Mouse (Mus musculus) hindbrain, embryonic 12.5 days (tissue): Measurements from ENCODE around the gene Ssbp1. TPM values are rescaled to one million over a fixed set of nuclear protein-coding genes. Genes with fewer than 3 reads are reported as not detected.
A peak's percentile ranks its signal among the peaks of the same experiment; 100 is the strongest.

ENCODE experiments used
- ATAC-seq: fragments of 200-750 bp; cut with Nextera tagmentation; 2 replicates; pipeline ENCODE4 v1.8.0; 2017; ENCODE audit warnings: moderate TSS enrichment; ENCODE audit not compliant: low FRiP score
- H3K27ac ChIP-seq: fragments of 300-500 bp; sonication (generic); 2 replicates; pipeline ENCODE4 v1.5.1; 2016; ENCODE audit warnings: mild to moderate bottlenecking
- H3K27me3 ChIP-seq: fragments of 300-500 bp; sonication (generic); 2 replicates; pipeline ENCODE4 v1.6.1; 2016; ENCODE audit warnings: mild to moderate bottlenecking
- H3K36me3 ChIP-seq: fragments of 300-500 bp; sonication (generic); 2 replicates; pipeline ENCODE4 v1.6.1; 2016; ENCODE audit warnings: mild to moderate bottlenecking
- H3K4me1 ChIP-seq: fragments of 300-500 bp; sonication (generic); 2 replicates; pipeline ENCODE4 v1.6.1; 2016
- H3K4me2 ChIP-seq: fragments of 300-500 bp; sonication (generic); replicated peaks from 2 replicates; pipeline ENCODE4 v1.6.1; 2016; ENCODE audit warnings: mild to moderate bottlenecking
- H3K4me3 ChIP-seq: fragments of 300-500 bp; sonication (generic); 2 replicates; pipeline ENCODE4 v1.5.1; 2016; ENCODE audit warnings: mild to moderate bottlenecking
- H3K9ac ChIP-seq: fragments of 300-500 bp; sonication (generic); 2 replicates; pipeline ENCODE4 v1.6.1; 2016; ENCODE audit warnings: mild to moderate bottlenecking, moderate library complexity
- H3K9me3 ChIP-seq: fragments of 300-500 bp; sonication (generic); replicated peaks from 2 replicates; pipeline ENCODE4 v1.6.1; 2016; ENCODE audit warnings: mild to moderate bottlenecking
- WGBS: fragments of 180-500 bp; shearing (Covaris S2); methylation state at CpG from one replicate; pipeline ENCODE4 v1.1.7; 2016; 5-methylcytosine and 5-hydroxymethylcytosine counted together
- polyA plus RNA-seq: library from polyadenylated mRNA; unstranded; fragments of >200 nt; fragmentation: Nextera tagmentation; extraction: Ambion mirVana; gene quantifications from 2 replicates; pipeline ENCODE4 v1.2.1, GENCODE M21; 2016

Ssbp1 gene
- polyA plus RNA-seq: 150 and 156 TPM in 2 replicates

GRCm38 (mm10) chr6:40470916-40471719 is at the start of gene Ssbp1:
Ssbp1 (plus strand) TSS chr6:40471352.
- under 1% methylated on average over 54 of the region's 54 CpGs for WGBS
- Histone ChIP-seq H3K27ac (peak within 1 kb of the TSS; percentile 94), H3K4me3 (peak within 1 kb of the TSS; percentile 80), H3K4me2 (peak within 1 kb of the TSS; percentile 69), H3K9ac (peak within 1 kb of the TSS; percentile 89), H3K9me3 (no peaks in the 10 kb centered on the region), H3K4me1 (peaks cover 9% of the 10 kb centered on the region), H3K36me3 (peaks cover 27% of the 10 kb centered on the region), H3K27me3 (no peaks in the 10 kb centered on the region)
- peak; percentile 96 for ATAC-seq

- H3K4me1 ChIP-seq: no peaks in the 10 kb centered on the region
- no peak for ATAC-seq
- peaks cover 3% of the 10 kb centered on the region; the same call in 1 of the 2 replicates for H3K36me3 ChIP-seq
- H3K27me3 ChIP-seq: no peaks in the 10 kb centered on the region
- H3K27ac ChIP-seq: no peak overlapping the region
- no peak overlapping the region for H3K9ac ChIP-seq
- no peaks in the 10 kb centered on the region for H3K9me3 ChIP-seq
- H3K4me2 ChIP-seq: no peak overlapping the region
- 92% methylated on average over 1 of the region's 1 CpGs for WGBS
- H3K4me3 ChIP-seq: no peak overlapping the region
Measured at GRCm38 (mm10) chr6:40423013-40423412, 48.1 kb upstream of the Ssbp1 start.

- no peak overlapping the region for H3K4me2 ChIP-seq
- no peak for ATAC-seq
- H3K27me3 ChIP-seq: no peaks in the 10 kb centered on the region
- H3K27ac ChIP-seq: no peak overlapping the region
- no peak overlapping the region for H3K9ac ChIP-seq
- H3K36me3 ChIP-seq: peaks cover 3% of the 10 kb centered on the region; the same call in 1 of the 2 replicates
- 80% methylated on average over 1 of the region's 1 CpGs for WGBS
- no peaks in the 10 kb centered on the region for H3K4me1 ChIP-seq
- no peak overlapping the region for H3K4me3 ChIP-seq
- H3K9me3 ChIP-seq: no peaks in the 10 kb centered on the region
Measured at GRCm38 (mm10) chr6:40423774-40424173, 47.4 kb upstream of the Ssbp1 start.

- no peak for ATAC-seq
- H3K36me3 ChIP-seq: no peaks in the 10 kb centered on the region
- H3K4me1 ChIP-seq: peaks cover 6% of the 10 kb centered on the region; the same call in 1 of the 2 replicates
- 88% methylated on average over 7 of the region's 7 CpGs for WGBS
- H3K27me3 ChIP-seq: no peaks in the 10 kb centered on the region
- H3K4me2 ChIP-seq: no peak overlapping the region
- no peak overlapping the region for H3K4me3 ChIP-seq
- H3K9ac ChIP-seq: no peak overlapping the region
- no peaks in the 10 kb centered on the region for H3K9me3 ChIP-seq
- no peak overlapping the region for H3K27ac ChIP-seq
Measured at GRCm38 (mm10) chr6:40427441-40427840, 43.7 kb upstream of the Ssbp1 start.

- Histone ChIP-seq H3K27me3 (no peaks in the 10 kb centered on the region), H3K9ac (no peak overlapping the region), H3K4me2 (no peak overlapping the region), H3K27ac (no peak overlapping the region), H3K9me3 (no peaks in the 10 kb centered on the region), H3K36me3 (no peaks in the 10 kb centered on the region), H3K4me3 (no peak overlapping the region), H3K4me1 (peaks cover 8% of the 10 kb centered on the region; the same call in 1 of the 2 replicates)
- ATAC-seq: no peak
- 76% methylated on average over 3 of the region's 3 CpGs for WGBS
Measured at GRCm38 (mm10) chr6:40428696-40429095, 42.5 kb upstream of the Ssbp1 start.

GRCm38 (mm10) chr6:40429521-40429931 is 41.6 kb upstream of the Ssbp1 start:
- ATAC-seq: no peak
- no peaks in the 10 kb centered on the region for H3K27me3 ChIP-seq

GRCm38 (mm10) chr6:40430251-40430650 is 40.9 kb upstream of the Ssbp1 start:
- Histone ChIP-seq H3K9ac (no peak overlapping the region), H3K9me3 (no peaks in the 10 kb centered on the region), H3K4me1 (peaks cover 18% of the 10 kb centered on the region), H3K27ac (no peak overlapping the region), H3K27me3 (no peaks in the 10 kb centered on the region), H3K36me3 (no peaks in the 10 kb centered on the region), H3K4me3 (no peak overlapping the region), H3K4me2 (no peak overlapping the region)
- WGBS: 89% methylated on average over 3 of the region's 3 CpGs
- no peak for ATAC-seq

More at GRCm38 (mm10) chr6:40429521-40429931, 41.6 kb upstream of the Ssbp1 start:
- Histone ChIP-seq H3K9ac (no peak overlapping the region), H3K4me1 (peaks cover 13% of the 10 kb centered on the region), H3K36me3 (no peaks in the 10 kb centered on the region), H3K27ac (no peak overlapping the region), H3K4me3 (no peak overlapping the region), H3K4me2 (no peak overlapping the region), H3K9me3 (no peaks in the 10 kb centered on the region)
- whole genome bisulfite sequencing: 79% methylated on average over 4 of the region's 4 CpGs

- no peak overlapping the region for H3K27ac ChIP-seq
- no peak for ATAC-seq
- no peak overlapping the region for H3K9ac ChIP-seq
- H3K4me3 ChIP-seq: no peak overlapping the region
- H3K4me2 ChIP-seq: no peak overlapping the region
- WGBS: 91% methylated on average over 3 of the region's 3 CpGs
- peaks cover 18% of the 10 kb centered on the region for H3K4me1 ChIP-seq
- no peaks in the 10 kb centered on the region for H3K27me3 ChIP-seq
- H3K36me3 ChIP-seq: no peaks in the 10 kb centered on the region
- H3K9me3 ChIP-seq: no peaks in the 10 kb centered on the region
Measured at GRCm38 (mm10) chr6:40430878-40431277, 40.3 kb upstream of the Ssbp1 start.

GRCm38 (mm10) chr6:40431356-40431755 is 39.8 kb upstream of the Ssbp1 start:
- no peak for ATAC-seq
- H3K9ac ChIP-seq: no peak overlapping the region
- WGBS: 57% methylated on average over 4 of the region's 4 CpGs
- H3K27ac ChIP-seq: no peak overlapping the region
- H3K9me3 ChIP-seq: no peaks in the 10 kb centered on the region
- H3K4me1 ChIP-seq: peaks cover 18% of the 10 kb centered on the region
- no peaks in the 10 kb centered on the region for H3K36me3 ChIP-seq
- H3K4me2 ChIP-seq: no peak overlapping the region
- no peaks in the 10 kb centered on the region for H3K27me3 ChIP-seq
- H3K4me3 ChIP-seq: no peak overlapping the region

- no peaks in the 10 kb centered on the region for H3K36me3 ChIP-seq
- no peak overlapping the region for H3K9ac ChIP-seq
- no peaks in the 10 kb centered on the region; the same call in 1 of the 2 replicates for H3K27me3 ChIP-seq
- H3K4me3 ChIP-seq: no peak overlapping the region
- no peak for ATAC-seq
- no peak overlapping the region for H3K27ac ChIP-seq
- H3K9me3 ChIP-seq: no peaks in the 10 kb centered on the region
- peaks cover 18% of the 10 kb centered on the region for H3K4me1 ChIP-seq
- no peak overlapping the region for H3K4me2 ChIP-seq
Measured at GRCm38 (mm10) chr6:40431812-40432211, 39.3 kb upstream of the Ssbp1 start.

- Histone ChIP-seq H3K4me2 (no peak overlapping the region), H3K36me3 (no peaks in the 10 kb centered on the region), H3K4me1 (peaks cover 18% of the 10 kb centered on the region), H3K4me3 (no peak overlapping the region), H3K27ac (no peak overlapping the region), H3K9me3 (no peaks in the 10 kb centered on the region), H3K9ac (no peak overlapping the region), H3K27me3 (peaks cover 4% of the 10 kb centered on the region; the same call in 1 of the 2 replicates)
- no peak for ATAC-seq
- WGBS: 90% methylated on average over 17 of the region's 17 CpGs
Measured at GRCm38 (mm10) chr6:40432346-40433275, 38.5 kb upstream of the Ssbp1 start.

- peak overlapping the region; percentile 86 for H3K9ac ChIP-seq
- H3K9me3 ChIP-seq: no peaks in the 10 kb centered on the region
- H3K27me3 ChIP-seq: peaks cover 7% of the 10 kb centered on the region; the same call in 1 of the 2 replicates
- H3K4me3 ChIP-seq: peak overlapping the region; percentile 86
- no peaks in the 10 kb centered on the region for H3K36me3 ChIP-seq
- H3K27ac ChIP-seq: peak overlapping the region; percentile 86; the same call in 1 of the 2 replicates
- H3K4me1 ChIP-seq: peaks cover 17% of the 10 kb centered on the region
- ATAC-seq: no peak
- WGBS: 4% methylated on average over 7 of the region's 7 CpGs
- peak overlapping the region; percentile 81 for H3K4me2 ChIP-seq
Measured at GRCm38 (mm10) chr6:40434697-40435096, 36.5 kb upstream of the Ssbp1 start.
